Mouse (Mus musculus) brown adipose tissue, adult 24 weeks (tissue): Measurements from ENCODE around the gene Zdhhc18. TPM values are rescaled to one million over a fixed set of nuclear protein-coding genes. Genes with fewer than 3 reads are reported as not detected.

Experiments
- H3K27ac ChIP-seq: fragments of 200-500 bp; replicated peaks from 2 replicates; pipeline ENCODE4 v1.5.1; 2012; ENCODE audit warnings: low read depth, mild to moderate bottlenecking, low read length
- H3K4me1 ChIP-seq: fragments of 200-500 bp; 2 replicates; pipeline ENCODE4 v1.6.1; 2012; ENCODE audit warnings: low read length, mixed read lengths; ENCODE audit not compliant: control insufficient read depth, insufficient read depth, insufficient read length
- H3K4me3 ChIP-seq: fragments of 200-500 bp; 2 replicates; pipeline ENCODE4 v1.5.1; 2012; ENCODE audit warnings: low read depth, mild to moderate bottlenecking, low read length, moderate library complexity; ENCODE audit not compliant: insufficient read depth
- polyA plus RNA-seq: library from polyadenylated mRNA; stranded (reverse); fragments of >200 nt; gene quantifications from 2 replicates; pipeline ENCODE4 v1.2.4, GENCODE M21; 2012; ENCODE audit not compliant: missing spikeins, insufficient read depth, insufficient read length

Zdhhc18 gene
- polyA plus RNA-seq, 1 experiment, result 9.4 TPM

- peaks cover 34% of the 10 kb centered on the region for H3K4me1 ChIP-seq
- peak overlapping the region; percentile 2 for H3K27ac ChIP-seq
- no peak overlapping the region for H3K4me3 ChIP-seq
Observed at GRCm38 (mm10) chr4:133629191-133629590, 20.8 kb downstream of the Zdhhc18 start.

- Histone ChIP-seq H3K27ac (peak overlapping the region; percentile 25; the same call in 1 of the 2 replicates), H3K4me1 (peaks cover 39% of the 10 kb centered on the region), H3K4me3 (no peak overlapping the region)
Observed at GRCm38 (mm10) chr4:133628517-133628916, 21.4 kb downstream of the Zdhhc18 start.

- Histone ChIP-seq H3K4me3 (no peak overlapping the region), H3K4me1 (peaks cover 35% of the 10 kb centered on the region), H3K27ac (peak overlapping the region; percentile 98)
Observed at GRCm38 (mm10) chr4:133627039-133627438, 22.9 kb downstream of the Zdhhc18 start.

- Histone ChIP-seq H3K4me1 (peaks cover 33% of the 10 kb centered on the region), H3K27ac (peak overlapping the region; percentile 98), H3K4me3 (no peak overlapping the region)
Observed at GRCm38 (mm10) chr4:133626621-133627020, 23.3 kb downstream of the Zdhhc18 start.

- H3K4me3 ChIP-seq, result no peak overlapping the region
Observed at GRCm38 (mm10) chr4:133626221-133626620, 23.7 kb downstream of the Zdhhc18 start.

GRCm38 (mm10) chr4:133625621-133626071 lies 24.3 kb downstream of the Zdhhc18 start:
- no peak overlapping the region for H3K4me3 ChIP-seq
- peaks cover 34% of the 10 kb centered on the region for H3K4me1 ChIP-seq

More at GRCm38 (mm10) chr4:133626221-133626620, 23.7 kb downstream of the Zdhhc18 start:
- Histone ChIP-seq H3K27ac (peak overlapping the region; percentile 98), H3K4me1 (peaks cover 33% of the 10 kb centered on the region)

GRCm38 (mm10) chr4:133624830-133625229 lies 25.1 kb downstream of the Zdhhc18 start:
- Histone ChIP-seq H3K4me3 (no peak overlapping the region), H3K27ac (peak overlapping the region; percentile 97)

More at GRCm38 (mm10) chr4:133625621-133626071, 24.3 kb downstream of the Zdhhc18 start:
- peak overlapping the region; percentile 98 for H3K27ac ChIP-seq

GRCm38 (mm10) chr4:133622161-133622695 lies 27.7 kb downstream of the Zdhhc18 start:
- H3K4me3 ChIP-seq, result no peak overlapping the region
- no peak overlapping the region for H3K27ac ChIP-seq
- peaks cover 30% of the 10 kb centered on the region for H3K4me1 ChIP-seq

More at GRCm38 (mm10) chr4:133624830-133625229, 25.1 kb downstream of the Zdhhc18 start:
- peaks cover 31% of the 10 kb centered on the region for H3K4me1 ChIP-seq

- Histone ChIP-seq H3K4me3 (no peak overlapping the region), H3K4me1 (peaks cover 35% of the 10 kb centered on the region), H3K27ac (peak overlapping the region; percentile 19; the same call in 1 of the 2 replicates)
Observed at GRCm38 (mm10) chr4:133620668-133621067, 29.3 kb downstream of the Zdhhc18 start.

GRCm38 (mm10) chr4:133619473-133620136 lies 30.3 kb downstream of the Zdhhc18 start:
- peak overlapping the region; percentile 15; the same call in 1 of the 2 replicates for H3K27ac ChIP-seq
- no peak overlapping the region for H3K4me3 ChIP-seq
- peaks cover 42% of the 10 kb centered on the region for H3K4me1 ChIP-seq

GRCm38 (mm10) chr4:133617936-133618335 lies 32.0 kb downstream of the Zdhhc18 start:
- Histone ChIP-seq H3K4me3 (no peak overlapping the region), H3K4me1 (peaks cover 33% of the 10 kb centered on the region), H3K27ac (no peak overlapping the region)

- Histone ChIP-seq H3K27ac (peak overlapping the region; percentile 31), H3K4me3 (no peak overlapping the region), H3K4me1 (peaks cover 28% of the 10 kb centered on the region)
Observed at GRCm38 (mm10) chr4:133615416-133615815, 34.5 kb downstream of the Zdhhc18 start.

GRCm38 (mm10) chr4:133614274-133614761 lies 35.6 kb downstream of the Zdhhc18 start:
- peaks cover 23% of the 10 kb centered on the region for H3K4me1 ChIP-seq
- no peak overlapping the region for H3K27ac ChIP-seq
- no peak overlapping the region for H3K4me3 ChIP-seq

- no peak overlapping the region; the same call in 1 of the 2 replicates for H3K27ac ChIP-seq
- peaks cover 23% of the 10 kb centered on the region for H3K4me1 ChIP-seq
- no peak overlapping the region for H3K4me3 ChIP-seq
Observed at GRCm38 (mm10) chr4:133613867-133614266, 36.1 kb downstream of the Zdhhc18 start.

- Histone ChIP-seq H3K4me3 (no peak overlapping the region), H3K4me1 (peaks cover 23% of the 10 kb centered on the region), H3K27ac (no peak overlapping the region)
Observed at GRCm38 (mm10) chr4:133613026-133613425, 36.9 kb downstream of the Zdhhc18 start.
